Mouse (Mus musculus) embryo, embryonic 10.5 days (tissue): ENCODE data around the gene Deaf1.

Source experiments
- DNase-seq: peaks from one replicate; pipeline ENCODE4 v3.0.0-alpha.2; 2015; ENCODE audit warnings: low spot score

Deaf1 gene

GRCm38 (mm10) chr7:141297926-141298650 lies 29.4 kb downstream of the Deaf1 start:
- DNase-seq, result no peak

DNA sequence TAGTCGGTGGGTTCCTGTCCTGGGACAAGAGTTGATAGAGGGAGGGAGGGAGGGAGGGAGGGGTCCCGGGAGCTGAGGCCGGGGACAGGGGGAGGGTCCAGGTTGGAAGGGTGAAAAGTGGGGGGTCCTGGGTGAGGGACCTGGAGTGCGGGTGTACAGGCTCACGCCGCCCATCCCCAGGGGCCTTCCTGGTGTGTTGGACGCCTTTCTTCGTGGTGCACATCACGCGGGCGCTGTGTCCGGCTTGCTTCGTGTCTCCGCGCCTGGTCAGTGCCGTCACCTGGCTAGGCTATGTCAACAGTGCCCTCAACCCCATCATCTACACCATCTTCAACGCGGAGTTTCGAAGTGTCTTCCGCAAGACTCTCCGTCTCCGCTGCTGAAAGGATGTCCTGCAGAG lies 33.0 kb downstream of the Deaf1 start:
- DNase-seq, result peak; percentile 28

GRCm38 (mm10) chr7:141293852-141294471 lies 33.5 kb downstream of the Deaf1 start:
- DNase-seq, result peak; percentile 63

DNA sequence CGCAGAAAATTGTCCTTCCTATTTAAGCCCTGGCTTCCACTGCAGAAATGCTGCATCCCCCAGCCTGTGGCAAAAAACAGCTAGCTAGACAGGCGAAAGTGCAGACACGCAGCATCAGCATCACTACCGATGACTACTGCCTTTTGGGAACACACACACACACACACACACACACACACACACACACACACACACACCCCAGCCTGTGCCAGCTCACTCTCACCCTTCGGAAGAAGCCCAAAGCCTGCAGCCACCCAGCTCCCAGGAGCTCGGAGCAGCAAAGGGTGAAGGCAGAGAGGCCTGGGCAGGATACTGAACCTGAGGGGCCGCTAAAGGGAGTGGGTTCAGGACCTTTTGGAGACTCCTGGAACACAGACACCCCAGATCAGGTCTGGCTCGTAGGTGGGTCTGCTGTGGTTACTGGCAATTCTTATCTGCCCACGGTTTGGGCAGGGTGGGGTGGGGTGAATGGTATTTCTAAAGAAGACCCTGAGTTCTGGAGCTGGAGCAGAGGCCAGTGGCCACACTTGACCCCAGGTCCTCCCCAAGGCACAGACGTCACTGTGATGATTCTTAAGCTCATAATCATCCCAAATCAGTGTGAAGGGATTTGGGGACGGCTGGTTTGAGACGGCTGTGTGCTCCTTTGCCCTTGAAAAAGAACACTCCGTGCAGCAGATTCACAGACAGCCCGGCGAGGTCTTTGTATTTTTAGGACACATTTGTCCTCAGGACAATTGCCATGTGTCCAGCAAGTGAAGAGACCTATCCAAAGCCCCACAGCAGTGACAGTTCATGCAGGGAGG lies 34.7 kb downstream of the Deaf1 start:
- DNase-seq, result peak; percentile 27

DNA sequence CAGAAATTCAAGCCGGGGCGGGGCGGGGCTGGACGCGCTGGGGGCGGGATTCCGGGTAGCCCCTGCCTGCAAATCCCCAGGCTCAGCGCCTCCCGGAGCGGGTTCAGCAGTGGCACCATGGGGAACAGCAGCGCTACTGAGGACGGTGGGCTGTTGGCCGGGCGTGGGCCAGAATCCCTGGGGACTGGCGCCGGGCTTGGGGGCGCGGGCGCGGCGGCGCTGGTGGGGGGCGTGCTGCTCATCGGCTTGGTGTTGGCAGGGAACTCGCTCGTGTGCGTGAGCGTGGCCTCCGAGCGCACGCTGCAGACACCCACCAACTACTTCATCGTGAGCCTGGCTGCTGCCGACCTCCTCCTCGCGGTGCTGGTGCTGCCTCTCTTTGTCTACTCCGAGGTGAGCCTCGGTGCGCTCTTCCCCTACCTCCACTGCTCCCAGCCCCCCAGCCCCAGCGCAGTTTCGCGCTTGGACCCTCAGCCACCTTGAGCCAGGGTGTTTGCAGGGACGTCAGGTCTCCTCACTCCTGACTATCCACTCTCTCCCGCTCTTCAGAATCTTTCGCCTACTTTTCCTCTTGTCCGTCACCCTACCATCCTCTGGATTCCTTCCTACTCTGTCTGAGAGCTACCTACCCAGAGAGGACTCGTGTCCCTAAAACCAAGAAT lies 35.4 kb downstream of the Deaf1 start, which contains the start of gene Drd4:
Drd4 (plus strand) TSS at position 86 of the 662 bp plus-strand sequence.
- peak; percentile 65 for DNase-seq

GRCm38 (mm10) chr7:141288042-141288441 lies 39.4 kb downstream of the Deaf1 start:
- no peak for DNase-seq

GRCm38 (mm10) chr7:141282756-141283155 lies 44.7 kb downstream of the Deaf1 start:
- no peak for DNase-seq

DNA sequence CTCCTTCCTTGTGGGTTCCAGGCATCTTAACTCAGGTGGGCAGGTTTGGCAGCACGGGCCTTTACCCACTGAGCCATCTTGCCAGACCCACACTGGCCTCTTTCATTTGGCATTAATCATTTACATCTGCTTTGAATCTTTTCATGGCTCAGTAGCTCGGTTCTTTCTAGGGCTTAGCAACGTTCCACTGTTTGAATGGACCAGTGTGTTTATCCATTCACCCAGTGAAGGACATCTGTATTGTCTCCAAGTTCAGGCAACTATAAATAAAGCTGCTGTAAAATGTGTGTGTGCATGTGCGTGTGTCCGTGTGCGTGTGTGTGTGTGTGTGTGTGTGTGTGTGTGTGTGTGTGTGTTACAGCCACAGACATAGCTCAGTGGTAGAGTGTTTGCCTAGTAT lies 46.0 kb downstream of the Deaf1 start:
- DNase-seq, result no peak

DNA sequence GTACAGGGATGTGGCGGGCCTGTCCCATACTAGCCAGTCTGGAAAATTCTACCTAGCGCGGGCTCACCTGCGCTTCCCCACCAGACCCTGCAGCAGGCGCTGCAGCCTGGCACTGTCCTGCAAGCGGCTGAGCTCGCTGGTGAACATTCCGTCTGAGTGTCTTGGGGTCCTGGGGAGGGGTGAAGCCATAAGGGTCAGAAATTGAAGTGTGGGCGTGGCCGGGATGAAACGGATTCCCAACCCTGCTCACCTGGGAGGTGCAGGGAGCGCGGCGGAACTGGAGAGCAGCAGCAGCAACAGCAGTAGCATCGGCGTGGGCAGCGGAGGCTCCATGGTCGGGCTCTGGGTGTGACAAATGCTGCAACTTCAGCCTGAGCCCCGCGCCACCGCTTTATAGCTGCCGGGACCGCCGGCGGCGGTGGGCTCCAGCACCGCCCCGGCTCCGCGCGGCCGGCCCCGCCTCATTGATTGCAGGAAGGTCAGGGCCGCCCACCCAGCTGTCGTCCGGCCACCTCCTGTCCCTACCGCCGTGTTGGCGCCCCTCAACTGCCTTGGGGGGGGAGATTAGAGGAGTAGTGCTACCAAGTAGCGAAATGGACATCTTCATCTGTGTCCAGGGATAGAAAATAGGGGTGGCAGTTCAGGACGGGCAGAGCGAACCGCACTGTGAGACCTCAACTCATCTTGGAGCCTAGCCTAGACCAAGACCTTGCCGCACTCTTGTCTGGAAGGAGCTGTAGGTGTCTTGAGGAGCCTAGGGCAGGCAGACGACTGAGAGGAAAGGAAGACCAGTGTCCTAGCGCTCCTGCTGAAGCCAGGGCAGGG lies 48.5 kb downstream of the Deaf1 start, which contains the start of gene Sct:
Sct (minus strand) TSS at position 368 of the 825 bp plus-strand sequence.
- peak; percentile 74 for DNase-seq

DNA sequence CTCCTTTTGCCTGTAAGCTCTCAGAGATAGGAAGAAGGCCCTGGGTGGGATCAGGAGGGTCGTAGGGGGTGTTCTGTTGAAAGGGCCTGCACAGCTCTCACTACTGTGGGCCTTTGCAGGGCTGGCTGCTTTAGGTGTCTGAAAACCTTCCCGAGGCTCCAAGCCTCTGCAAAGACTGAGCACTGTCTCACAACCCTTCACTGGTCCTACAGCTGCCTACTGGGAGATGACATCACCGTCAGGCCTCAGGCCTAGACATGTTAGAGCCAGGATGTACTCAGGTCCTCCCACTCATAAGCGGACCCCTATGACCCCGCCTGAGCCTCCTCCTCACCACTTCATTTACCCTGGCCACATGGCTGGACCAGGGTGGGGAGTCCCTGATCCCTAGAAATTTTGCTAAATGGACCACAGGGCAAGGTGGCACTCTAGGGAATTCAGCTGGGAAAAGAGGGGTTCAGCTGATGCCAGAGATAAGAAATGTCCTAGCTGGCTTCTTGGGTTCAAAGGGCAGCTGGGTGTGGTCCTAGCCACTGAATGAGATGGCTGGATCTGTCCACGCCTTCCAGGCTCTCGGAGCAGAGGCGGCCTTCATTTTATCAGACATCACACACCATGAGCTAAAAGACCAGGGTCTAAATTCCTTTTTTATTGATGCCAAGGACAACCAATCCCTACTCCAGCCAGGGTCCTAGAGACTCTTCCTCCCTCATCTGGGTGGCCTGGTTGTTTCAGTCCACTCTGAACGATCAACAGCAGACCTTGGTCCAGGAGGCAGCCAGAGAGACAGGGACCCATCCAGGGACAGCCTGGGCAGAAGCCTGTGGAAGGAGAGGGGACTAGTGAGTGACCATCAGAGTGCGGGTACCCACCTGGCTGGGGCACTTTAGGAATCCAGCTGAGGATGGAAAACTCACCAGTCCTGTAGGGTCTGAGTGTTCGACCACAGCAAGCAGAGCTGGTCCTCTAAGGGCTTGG lies 49.5 kb downstream of the Deaf1 start:
- DNase-seq, result no peak

DNA sequence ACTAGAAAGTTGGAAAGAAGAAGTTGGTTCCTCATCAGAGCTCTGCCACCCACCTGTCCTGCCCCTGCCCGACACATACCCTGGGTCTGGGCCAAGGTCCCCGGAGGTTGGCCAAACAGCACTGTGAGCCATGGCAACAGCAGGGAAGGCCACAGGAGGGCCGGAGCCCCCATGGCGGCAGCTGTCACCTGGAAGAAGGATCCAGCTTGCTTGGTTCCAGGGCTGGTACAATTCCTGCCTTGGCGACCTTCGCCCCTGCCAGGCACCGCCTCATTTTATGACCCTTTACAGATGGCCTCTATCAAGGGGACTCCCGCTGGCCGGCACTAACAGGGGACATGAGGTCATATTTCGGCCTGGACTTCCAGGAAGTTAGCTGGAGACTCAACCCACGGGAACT lies 50.9 kb downstream of the Deaf1 start, which contains the start of gene Cdhr5:
Cdhr5 (minus strand) TSS at position 241 of the 400 bp plus-strand sequence.
- peak; percentile 24 for DNase-seq

DNA sequence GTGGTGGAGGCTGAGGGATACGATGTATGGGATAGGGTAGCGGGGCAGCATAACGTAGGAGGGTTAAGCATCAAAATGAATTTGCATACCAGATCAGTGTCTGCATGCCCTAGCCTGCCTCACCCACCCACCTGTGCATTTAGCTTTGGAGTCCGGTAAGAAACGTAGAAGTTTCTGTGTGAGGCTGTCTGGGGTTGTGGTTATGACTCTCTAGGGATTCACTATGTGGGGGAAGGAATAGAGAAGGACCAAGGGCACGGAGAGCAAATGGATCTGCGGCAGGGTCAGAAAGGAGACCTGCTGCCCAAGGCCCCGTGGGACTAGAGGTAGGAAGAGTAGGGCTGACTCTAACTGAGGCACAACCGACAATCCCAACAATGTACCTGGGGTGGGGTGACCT lies 52.1 kb downstream of the Deaf1 start:
- no peak for DNase-seq

DNA sequence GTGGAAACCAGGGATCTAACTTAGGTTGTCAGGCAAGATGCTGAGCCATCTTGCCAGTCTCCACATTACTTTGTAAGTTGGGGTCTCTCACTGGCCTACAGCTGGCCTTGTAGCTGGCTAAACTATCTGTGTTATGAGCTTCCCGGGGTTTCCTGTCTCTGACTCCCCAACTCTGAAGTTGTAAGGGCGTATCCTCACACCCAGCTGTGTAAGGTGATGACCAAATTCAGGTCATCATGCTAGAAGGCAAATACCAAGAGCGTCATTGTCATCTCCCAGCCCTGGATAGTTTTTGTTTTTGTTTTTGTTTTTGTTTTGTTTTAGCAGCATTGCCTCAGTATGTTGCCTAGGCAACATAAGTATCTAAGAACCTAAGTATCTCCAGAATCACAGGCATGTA lies 56.9 kb downstream of the Deaf1 start:
- no peak for DNase-seq

DNA sequence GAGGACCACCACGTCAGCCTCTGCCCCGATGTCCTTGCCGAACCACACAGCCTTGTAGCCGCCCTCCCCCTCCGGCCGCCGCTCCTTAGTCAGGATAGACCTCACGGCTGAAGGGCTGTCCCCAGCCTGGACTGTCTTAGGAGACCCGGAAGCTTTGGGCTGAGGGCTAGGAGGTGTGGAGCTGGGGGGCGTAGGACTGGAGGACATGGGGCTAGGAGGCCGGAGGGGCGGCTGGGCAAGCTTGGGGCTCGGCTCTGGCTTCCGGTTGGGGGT lies 58.3 kb downstream of the Deaf1 start:
- no peak for DNase-seq

DNA sequence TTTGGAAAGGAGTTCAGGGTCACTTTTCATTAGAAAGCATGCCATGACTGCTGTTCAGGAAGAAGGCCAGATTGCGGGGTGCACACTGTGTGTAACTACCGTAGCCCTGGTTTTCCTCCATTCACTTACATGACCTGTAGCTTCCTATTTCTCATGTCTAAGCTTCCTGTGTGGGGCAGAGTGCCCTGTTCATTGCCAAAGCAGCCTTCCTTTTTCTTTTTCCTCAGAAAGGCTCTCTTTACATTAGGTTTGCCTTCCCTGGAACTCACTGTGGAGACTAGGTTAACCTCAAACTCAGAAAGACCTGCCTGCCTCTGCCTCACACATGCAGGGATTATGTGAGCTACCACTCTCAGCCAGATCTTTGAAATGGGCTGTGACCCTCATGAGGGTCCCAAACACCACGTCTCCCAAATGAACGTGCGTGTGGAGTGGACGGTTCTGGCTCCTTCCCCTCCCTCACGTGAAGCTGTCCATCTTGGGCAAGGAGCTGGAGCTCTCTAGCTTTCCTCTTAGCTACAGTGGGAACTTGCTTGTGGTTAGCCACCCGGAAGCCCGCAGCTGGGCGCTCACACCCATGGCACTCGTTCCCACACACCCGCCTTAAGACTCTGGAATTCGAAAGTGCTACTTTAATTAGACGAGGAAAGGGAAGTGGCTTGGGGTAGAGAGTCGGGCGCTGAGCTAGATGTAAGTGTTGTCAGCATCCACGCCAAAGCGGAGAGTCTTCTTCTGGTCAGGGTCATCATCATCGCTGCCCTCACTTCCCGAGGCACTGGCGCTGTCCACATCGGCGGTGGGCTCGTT lies 58.8 kb downstream of the Deaf1 start:
- no peak for DNase-seq

- peak; percentile 40 for DNase-seq
Measured at GRCm38 (mm10) chr7:141265739-141266561, 61.5 kb downstream of the Deaf1 start, which contains the start of gene Irf7. Gene Irf7 (minus strand): TSS chr7:141266481.

GRCm38 (mm10) chr7:141265411-141265738 lies 62.1 kb downstream of the Deaf1 start:
- DNase-seq, result no peak

DNA sequence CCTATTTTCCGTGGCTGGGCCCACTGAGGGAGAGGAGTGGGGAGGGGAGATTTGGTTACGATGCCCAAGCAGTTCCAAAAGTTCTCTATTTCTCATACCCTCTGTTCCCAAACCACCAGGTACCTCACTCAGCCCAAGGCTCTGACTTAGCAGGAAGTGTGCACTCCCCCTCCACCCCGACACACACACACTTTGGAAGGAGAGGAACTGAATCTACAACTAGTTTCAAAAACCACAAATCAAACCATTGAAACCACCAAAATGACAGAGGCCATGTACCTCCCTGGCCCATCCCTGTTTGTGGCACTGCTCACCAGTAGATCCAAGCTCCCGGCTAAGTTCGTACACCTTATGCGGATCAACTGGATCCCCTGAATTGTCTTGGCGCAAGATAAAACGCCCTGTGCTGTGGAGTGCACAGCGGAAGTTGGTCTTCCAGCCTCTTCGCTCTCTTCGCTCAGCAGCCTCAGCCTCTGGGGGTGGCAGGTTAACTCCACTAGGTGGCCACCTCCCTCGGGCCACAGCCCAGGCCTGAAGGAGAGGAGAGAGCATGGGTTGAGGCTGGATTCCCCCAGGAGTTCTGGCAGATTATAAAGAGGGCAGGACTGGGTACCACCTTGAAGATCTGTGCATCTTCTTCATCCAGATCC lies 62.6 kb downstream of the Deaf1 start:
- DNase-seq, result peak; percentile 50
